Mouse (Mus musculus) intestine, embryonic 14.5 days (tissue): ENCODE data around the gene Zbtb18. TPM values are rescaled to one million over a fixed set of nuclear protein-coding genes. Genes with fewer than 3 reads are reported as not detected.

Experiments used
- ATAC-seq: fragments of 200-750 bp; cut with Nextera tagmentation; replicated peaks from 2 replicates; pipeline ENCODE4 v1.8.0; 2017; ENCODE audit warnings: low read depth, moderate number of reproducible peaks, moderate TSS enrichment, moderate library complexity; ENCODE audit not compliant: low FRiP score, low TSS enrichment
- DNase-seq: peaks from one replicate; pipeline ENCODE4 v3.0.0-alpha.2; 2018; ENCODE audit warnings: low spot score
- H3K27ac ChIP-seq: fragments of 300-500 bp; sonication (generic); 2 replicates; pipeline ENCODE4 v1.5.1; 2014; ENCODE audit warnings: low read depth, mild to moderate bottlenecking, control low read depth
- H3K27me3 ChIP-seq: fragments of 300-500 bp; sonication (generic); replicated peaks from 2 replicates; pipeline ENCODE4 v1.6.1; 2014; ENCODE audit warnings: low read length, control low read depth; ENCODE audit not compliant: control insufficient read depth, insufficient read depth
- H3K36me3 ChIP-seq: fragments of 300-500 bp; sonication (generic); 2 replicates; pipeline ENCODE4 v1.6.1; 2014; ENCODE audit warnings: low read length, control low read depth; ENCODE audit not compliant: control insufficient read depth, insufficient read depth
- H3K4me1 ChIP-seq: fragments of 300-500 bp; sonication (generic); replicated peaks from 2 replicates; pipeline ENCODE4 v1.6.1; 2014; ENCODE audit warnings: low read length, control low read depth, mixed read lengths; ENCODE audit not compliant: control insufficient read depth, insufficient read depth
- H3K4me2 ChIP-seq: fragments of 300-500 bp; sonication (generic); 2 replicates; pipeline ENCODE4 v1.6.1; 2014; ENCODE audit warnings: low read length
- H3K4me3 ChIP-seq: fragments of 300-500 bp; sonication (generic); 2 replicates; pipeline ENCODE4 v1.5.1; 2014; ENCODE audit warnings: low read depth, low read length, control low read depth, mixed read lengths
- H3K9ac ChIP-seq: fragments of 300-500 bp; sonication (generic); 2 replicates; pipeline ENCODE4 v1.6.1; 2014; ENCODE audit warnings: mild to moderate bottlenecking, low read length
- H3K9me3 ChIP-seq: fragments of 300-500 bp; sonication (generic); 2 replicates; pipeline ENCODE4 v1.6.1; 2016; ENCODE audit warnings: low read length, control low read depth; ENCODE audit not compliant: control insufficient read depth
- WGBS: fragments of 180-500 bp; shearing (Covaris S2); extraction: QIAGEN DNeasy Blood & Tissue Kit; methylation state at CpG from one replicate; pipeline ENCODE4 v1.1.7; 2014; 5-methylcytosine and 5-hydroxymethylcytosine counted together
- polyA plus RNA-seq: library from polyadenylated mRNA; unstranded; fragments of >200 nt; fragmentation: Nextera tagmentation; extraction: Ambion mirVana; gene quantifications from 2 replicates; pipeline ENCODE4 v1.2.1, GENCODE M21; 2014

Gene Zbtb18
- polyA plus RNA-seq, 1 experiment from 2014 or later = 4.7 TPM

- WGBS = 79% methylated on average over 2 of the region's 2 CpGs
- Histone ChIP-seq H3K9ac (no peak overlapping the region), H3K4me1 (no peaks in the 10 kb centered on the region), H3K36me3 (peaks cover 22% of the 10 kb centered on the region), H3K27ac (no peak overlapping the region), H3K27me3 (no peaks in the 10 kb centered on the region), H3K4me3 (no peak overlapping the region), H3K9me3 (no peaks in the 10 kb centered on the region), H3K4me2 (no peak overlapping the region)
- ATAC-seq = no peak
- DNase-seq = no peak
These were observed 8.9 kb downstream of the Zbtb18 start for GRCm38 (mm10) chr1:177451041-177451440.

GRCm38 (mm10) chr1:177451991-177452431 lies 9.9 kb downstream of the Zbtb18 start:
- ATAC-seq (no peak), DNase-seq (no peak)
- Histone ChIP-seq H3K9ac (no peak overlapping the region), H3K9me3 (no peaks in the 10 kb centered on the region), H3K4me3 (no peak overlapping the region), H3K27me3 (no peaks in the 10 kb centered on the region), H3K36me3 (peaks cover 22% of the 10 kb centered on the region), H3K27ac (no peak overlapping the region), H3K4me2 (no peak overlapping the region), H3K4me1 (no peaks in the 10 kb centered on the region)
- WGBS = 73% methylated on average over 4 of the region's 4 CpGs

- Histone ChIP-seq H3K27ac (no peak overlapping the region), H3K9me3 (no peaks in the 10 kb centered on the region), H3K4me3 (no peak overlapping the region), H3K4me2 (no peak overlapping the region), H3K27me3 (no peaks in the 10 kb centered on the region), H3K36me3 (peaks cover 13% of the 10 kb centered on the region), H3K4me1 (no peaks in the 10 kb centered on the region), H3K9ac (no peak overlapping the region)
- WGBS = 68% methylated on average over 5 of the region's 5 CpGs
- ATAC-seq (no peak), DNase-seq (no peak)
These were observed 10.8 kb downstream of the Zbtb18 start for GRCm38 (mm10) chr1:177452987-177453386.

GRCm38 (mm10) chr1:177453806-177454205 lies 11.7 kb downstream of the Zbtb18 start:
- Histone ChIP-seq H3K27me3 (no peaks in the 10 kb centered on the region), H3K27ac (no peak overlapping the region), H3K36me3 (peaks cover 4% of the 10 kb centered on the region), H3K4me2 (0 out of 2 replicates have a peak overlapping the region, but pooled peaks have one; percentile 1), H3K9me3 (no peaks in the 10 kb centered on the region), H3K4me3 (no peak overlapping the region), H3K4me1 (no peaks in the 10 kb centered on the region), H3K9ac (no peak overlapping the region)
- no peak for DNase-seq
- 54% methylated on average over 8 of the region's 8 CpGs for WGBS
- ATAC-seq = no peak

- no peak overlapping the region for H3K27ac ChIP-seq
- H3K4me3 ChIP-seq = no peak overlapping the region
- no peaks in the 10 kb centered on the region for H3K27me3 ChIP-seq
- no peaks in the 10 kb centered on the region for H3K4me1 ChIP-seq
- H3K9ac ChIP-seq = no peak overlapping the region
- H3K36me3 ChIP-seq = no peaks in the 10 kb centered on the region
- H3K9me3 ChIP-seq = no peaks in the 10 kb centered on the region
- DNase-seq (no peak), ATAC-seq (no peak)
- H3K4me2 ChIP-seq = no peak overlapping the region
- WGBS = 90% methylated on average over 6 of the region's 6 CpGs
These were observed 12.3 kb downstream of the Zbtb18 start for GRCm38 (mm10) chr1:177454492-177454891.

- Histone ChIP-seq H3K9me3 (no peaks in the 10 kb centered on the region), H3K36me3 (no peaks in the 10 kb centered on the region), H3K27ac (no peak overlapping the region), H3K27me3 (no peaks in the 10 kb centered on the region), H3K4me1 (no peaks in the 10 kb centered on the region), H3K4me3 (no peak overlapping the region), H3K9ac (no peak overlapping the region), H3K4me2 (no peak overlapping the region)
- ATAC-seq (no peak), DNase-seq (no peak)
- WGBS = 88% methylated on average over 5 of the region's 5 CpGs
These were observed 13.3 kb downstream of the Zbtb18 start for GRCm38 (mm10) chr1:177455466-177455865.

GRCm38 (mm10) chr1:177456208-177456607 lies 14.1 kb downstream of the Zbtb18 start:
- DNase-seq (no peak), ATAC-seq (no peak)
- no peak overlapping the region for H3K4me2 ChIP-seq
- no peak overlapping the region for H3K27ac ChIP-seq
- H3K4me1 ChIP-seq = no peaks in the 10 kb centered on the region
- H3K9ac ChIP-seq = no peak overlapping the region
- H3K36me3 ChIP-seq = no peaks in the 10 kb centered on the region
- H3K4me3 ChIP-seq = no peak overlapping the region
- no peaks in the 10 kb centered on the region for H3K9me3 ChIP-seq
- 93% methylated on average over 4 of the region's 4 CpGs for WGBS
- H3K27me3 ChIP-seq = no peaks in the 10 kb centered on the region

GRCm38 (mm10) chr1:177456772-177457171 lies 14.6 kb downstream of the Zbtb18 start:
- WGBS = 53% methylated on average over 4 of the region's 4 CpGs
- no peak overlapping the region for H3K9ac ChIP-seq
- no peaks in the 10 kb centered on the region for H3K9me3 ChIP-seq
- no peak overlapping the region for H3K27ac ChIP-seq
- no peak for DNase-seq
- no peak overlapping the region for H3K4me2 ChIP-seq
- no peaks in the 10 kb centered on the region for H3K4me1 ChIP-seq
- ATAC-seq = no peak
- H3K27me3 ChIP-seq = no peaks in the 10 kb centered on the region
- no peaks in the 10 kb centered on the region for H3K36me3 ChIP-seq
- H3K4me3 ChIP-seq = no peak overlapping the region

- DNase-seq (no peak), ATAC-seq (no peak)
- 88% methylated on average over 6 of the region's 6 CpGs for WGBS
- no peak overlapping the region for H3K4me2 ChIP-seq
- no peak overlapping the region for H3K9ac ChIP-seq
- no peaks in the 10 kb centered on the region for H3K4me1 ChIP-seq
- no peaks in the 10 kb centered on the region for H3K27me3 ChIP-seq
- no peaks in the 10 kb centered on the region for H3K36me3 ChIP-seq
- no peak overlapping the region for H3K27ac ChIP-seq
- no peaks in the 10 kb centered on the region for H3K9me3 ChIP-seq
- H3K4me3 ChIP-seq = no peak overlapping the region
These were observed 15.8 kb downstream of the Zbtb18 start for GRCm38 (mm10) chr1:177457981-177458380.
